Comparison of ENCODE assay signal across 15 mouse cellular contexts in the genomic region with DNA sequence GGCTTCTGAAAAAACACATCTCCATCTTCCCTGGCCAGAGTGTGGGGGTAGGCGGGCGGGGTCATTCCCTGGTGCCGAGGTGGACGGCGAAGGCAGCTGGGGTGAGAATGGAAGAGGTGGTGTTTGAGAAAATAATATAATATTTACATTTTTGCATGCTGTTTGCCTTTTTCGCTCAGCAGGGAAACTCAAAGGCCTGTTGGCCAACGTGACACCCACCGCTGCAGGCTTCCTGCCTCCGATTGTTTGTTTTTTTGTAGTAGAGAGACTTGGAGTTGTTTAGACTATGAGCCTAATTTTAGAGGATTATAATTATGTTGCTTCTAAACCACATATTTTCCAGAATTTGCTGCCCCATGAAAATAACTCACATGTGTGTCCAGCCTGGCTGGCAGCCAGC.
DNase-seq lines count a peak whose midpoint lies in the region; ATAC-seq and TF ChIP-seq lines count a peak whose summit lies in the region.
"Had no signal": no experiment of that assay in that cellular context is flagged by ENCODE, and none has a peak within 500 bp of the region (broad histone marks: within the 10 kb centered on the region; RNA-seq: fewer than 3 reads in every experiment).

No protein-coding gene starts in this region.

- no peak overlapping the region for H3K27ac ChIP-seq in hindbrain, embryonic 14.5 days
- no peak overlapping the region for H3K27ac ChIP-seq in hindbrain, embryonic 12.5 days
- H3K27ac ChIP-seq in lung, postnatal 0 days (ENCODE audit: low read length) = no peak overlapping the region
- H3K27ac ChIP-seq in embryonic facial prominence, embryonic 14.5 days (replicated peaks; ENCODE audit: low read depth, low read length) = peak overlapping the region; percentile 60
- no peak overlapping the region for H3K27ac ChIP-seq in limb, embryonic 14.5 days (replicated peaks; ENCODE audit: low read depth, low read length)
- H3K27ac ChIP-seq: neural tube, embryonic 12.5 days had no signal

- no peak overlapping the region for H3K4me3 ChIP-seq in hindbrain, embryonic 14.5 days (replicated peaks; ENCODE audit: low read length)
- H3K4me3 ChIP-seq in hindbrain, embryonic 12.5 days = no peak overlapping the region
- no peak overlapping the region for H3K4me3 ChIP-seq in lung, postnatal 0 days (ENCODE audit: low read depth, low read length)
- H3K4me3 ChIP-seq in embryonic facial prominence, embryonic 14.5 days (ENCODE audit: low read depth, low read length) = peak overlapping the region; percentile 25
- peak overlapping the region; percentile 23 for H3K4me3 ChIP-seq in limb, embryonic 14.5 days (replicated peaks; ENCODE audit: low read length)
- H3K4me3 ChIP-seq: neural tube, embryonic 12.5 days had no signal

- TF ChIP-seq CTCF in lung, postnatal 0 days (IDR thresholded peaks at IDR 0.05) = no peak

- no peaks in the 10 kb centered on the region for H3K36me3 ChIP-seq in hindbrain, embryonic 14.5 days (replicated peaks; ENCODE audit: control insufficient read depth, insufficient read depth)
- H3K36me3 ChIP-seq in hindbrain, embryonic 12.5 days = no peaks in the 10 kb centered on the region
- no peaks in the 10 kb centered on the region for H3K36me3 ChIP-seq in lung, postnatal 0 days (ENCODE audit: insufficient read depth, low read length)
- no peaks in the 10 kb centered on the region for H3K36me3 ChIP-seq in embryonic facial prominence, embryonic 14.5 days (ENCODE audit: control insufficient read depth, insufficient read depth, low read length)
- no peaks in the 10 kb centered on the region for H3K36me3 ChIP-seq in limb, embryonic 14.5 days (ENCODE audit: control insufficient read depth, insufficient read depth, low read length)
- H3K36me3 ChIP-seq: neural tube, embryonic 12.5 days had no signal

- TF ChIP-seq POLR2A in limb, embryonic 14.5 days (IDR thresholded peaks at IDR 0.05; ENCODE audit: borderline replicate concordance, extremely low read depth, insufficient read depth, insufficient read length) = no peak

- no peak for TF ChIP-seq EP300 in lung, postnatal 0 days (IDR thresholded peaks at IDR 0.05)

- ATAC-seq in hindbrain, embryonic 14.5 days (ENCODE audit: low FRiP score) = no peak
- ATAC-seq in hindbrain, embryonic 12.5 days (ENCODE audit: low FRiP score) = no peak
- ATAC-seq in lung, postnatal 0 days = no peak
- no peak for ATAC-seq in embryonic facial prominence, embryonic 14.5 days (ENCODE audit: low read depth)
- ATAC-seq in limb, embryonic 14.5 days (ENCODE audit: low FRiP score, low read depth) = no peak
- ATAC-seq: forebrain, embryonic 14.5 days; inflammation-experienced regulatory T-cells, adult 6 months had no signal

- H3K4me1 ChIP-seq in hindbrain, embryonic 14.5 days (replicated peaks; ENCODE audit: control insufficient read depth, insufficient read depth, low read length) = no peaks in the 10 kb centered on the region
- peaks cover 12% of the 10 kb centered on the region for H3K4me1 ChIP-seq in hindbrain, embryonic 12.5 days
- H3K4me1 ChIP-seq in lung, postnatal 0 days (ENCODE audit: insufficient read depth, low read depth, low read length) = no peaks in the 10 kb centered on the region
- H3K4me1 ChIP-seq in embryonic facial prominence, embryonic 14.5 days (ENCODE audit: control insufficient read depth, insufficient read depth, low read length) = peaks cover 11% of the 10 kb centered on the region
- peaks cover 14% of the 10 kb centered on the region for H3K4me1 ChIP-seq in limb, embryonic 14.5 days (ENCODE audit: control insufficient read depth, insufficient read depth, low read length)

- peak overlapping the region; percentile 16; the same call in 1 of the 2 replicates for H3K4me2 ChIP-seq in hindbrain, embryonic 14.5 days (replicated peaks)
- no peak overlapping the region for H3K4me2 ChIP-seq in hindbrain, embryonic 12.5 days (replicated peaks)
- H3K4me2 ChIP-seq in lung, postnatal 0 days (replicated peaks; ENCODE audit: low read depth, low read length) = peak overlapping the region; percentile 18
- H3K4me2 ChIP-seq in embryonic facial prominence, embryonic 14.5 days (ENCODE audit: low read depth, low read length) = peak overlapping the region; percentile 52
- H3K4me2 ChIP-seq in limb, embryonic 14.5 days (replicated peaks; ENCODE audit: low read depth, low read length, severe bottlenecking) = peak overlapping the region; percentile 48
- H3K4me2 ChIP-seq: neural tube, embryonic 12.5 days had no signal

- no peak overlapping the region for H3K9ac ChIP-seq in hindbrain, embryonic 14.5 days
- H3K9ac ChIP-seq in hindbrain, embryonic 12.5 days = no peak overlapping the region
- H3K9ac ChIP-seq in lung, postnatal 0 days (replicated peaks; ENCODE audit: low read depth) = no peak overlapping the region
- H3K9ac ChIP-seq in embryonic facial prominence, embryonic 14.5 days (ENCODE audit: low read depth, low read length) = no peak overlapping the region
- H3K9ac ChIP-seq in limb, embryonic 14.5 days (ENCODE audit: low read depth, low read length, severe bottlenecking) = no peak overlapping the region
- H3K9ac ChIP-seq: neural tube, embryonic 12.5 days had no signal

- WGBS in hindbrain, embryonic 14.5 days = 75% methylated on average over 9 of the region's 9 CpGs
- 66% methylated on average over 9 of the region's 9 CpGs for WGBS in hindbrain, embryonic 12.5 days
- 27% methylated on average over 9 of the region's 9 CpGs for WGBS in lung, postnatal 0 days
- 39% methylated on average over 9 of the region's 9 CpGs for WGBS in embryonic facial prominence, embryonic 14.5 days
- 26% methylated on average over 9 of the region's 9 CpGs for WGBS in limb, embryonic 14.5 days

- intact Hi-C loops in left cerebral cortex, postnatal 4 days (cut with DNase I) = no loop called here

- H3K9me3 ChIP-seq in hindbrain, embryonic 14.5 days (ENCODE audit: control insufficient read depth, low read length) = no peaks in the 10 kb centered on the region
- H3K9me3 ChIP-seq in hindbrain, embryonic 12.5 days (replicated peaks) = no peaks in the 10 kb centered on the region
- no peaks in the 10 kb centered on the region for H3K9me3 ChIP-seq in lung, postnatal 0 days (ENCODE audit: low read length)
- no peaks in the 10 kb centered on the region for H3K9me3 ChIP-seq in embryonic facial prominence, embryonic 14.5 days (ENCODE audit: control insufficient read depth, low read length)
- H3K9me3 ChIP-seq in limb, embryonic 14.5 days (ENCODE audit: control insufficient read depth, low read length) = no peaks in the 10 kb centered on the region
- H3K9me3 ChIP-seq: neural tube, embryonic 12.5 days had no signal

- no peaks in the 10 kb centered on the region for H3K27me3 ChIP-seq in hindbrain, embryonic 14.5 days (ENCODE audit: control insufficient read depth, insufficient read depth, low read length)
- peaks cover 7% of the 10 kb centered on the region; the same call in 1 of the 2 replicates for H3K27me3 ChIP-seq in hindbrain, embryonic 12.5 days
- no peaks in the 10 kb centered on the region; the same call in 1 of the 2 replicates for H3K27me3 ChIP-seq in lung, postnatal 0 days (replicated peaks; ENCODE audit: insufficient read depth, low read length)
- H3K27me3 ChIP-seq in embryonic facial prominence, embryonic 14.5 days (replicated peaks; ENCODE audit: control insufficient read depth, insufficient read depth, low read length) = peaks cover 3% of the 10 kb centered on the region; the same call in 1 of the 2 replicates
- H3K27me3 ChIP-seq in limb, embryonic 14.5 days (ENCODE audit: control insufficient read depth, insufficient read depth, low read length) = peaks cover 45% of the 10 kb centered on the region; the same call in 1 of the 2 replicates
- H3K27me3 ChIP-seq: neural tube, embryonic 12.5 days had no signal

- no peak for DNase-seq in hindbrain, embryonic 14.5 days (ENCODE audit: low spot score)
- no peak for DNase-seq in lung, postnatal 0 days (ENCODE audit: low spot score)
- DNase-seq in lung, postnatal 14 days = no peak
- peak; percentile 40 for DNase-seq in embryonic facial prominence, embryonic 14.5 days (ENCODE audit: low spot score)
- no peak for DNase-seq in limb, embryonic 14.5 days (ENCODE audit: low spot score)
- DNase-seq in left cerebral cortex, postnatal 4 days = no peak
- DNase-seq in heart, adult 18-20 months = no peak
- DNase-seq: adrenal gland, postnatal 36 days; cerebellum, postnatal 25 days; heart, adult 11 months; retina, postnatal 1 day had no signal

Comparison
In these comparisons a context has a peak if more than half of its experiments do, and no peak if none do; other contexts are left out.
1. H3K4me3 ChIP-seq: peak in embryonic facial prominence, embryonic 14.5 days (single experiment) and limb, embryonic 14.5 days (single experiment); none in hindbrain, embryonic 14.5 days (single experiment), hindbrain, embryonic 12.5 days (single experiment) and lung, postnatal 0 days (single experiment).